Comparison of ENCODE assay signal across 8 mouse cellular contexts in genomic region chr6:142701652-142702637, GRCm38 (mm10). TPM values are rescaled to one million over a fixed set of nuclear protein-coding genes. Genes with fewer than 3 reads are reported as not detected.
A peak's percentile ranks its signal among the peaks of the same experiment; 100 is the strongest.
DNase-seq lines count a peak whose midpoint lies in the region; ATAC-seq and TF ChIP-seq lines count a peak whose summit lies in the region.

Gene Abcc9, minus strand, starts transcription at chr6:142702315.

- peak within 1 kb of the TSS; percentile 48 for H3K9ac ChIP-seq in intestine, postnatal 0 days (ENCODE audit: low read depth, low read length)

- no peak for DNase-seq in adrenal gland, postnatal 25 days
- DNase-seq in embryonic facial prominence, embryonic 10.5 days (ENCODE audit: low spot score): peak; percentile 66
- DNase-seq in heart, adult 8-10 months (ENCODE audit: low spot score): no peak
- DNase-seq in mesoderm, embryonic 11.5 days (ENCODE audit: low read depth, low spot score): peak; percentile 45
- DNase-seq in spleen, postnatal 14 days (ENCODE audit: low spot score in 2 of 2): no peak
- DNase-seq in urinary bladder, postnatal 14 days (ENCODE audit: low spot score): no peak
- DNase-seq in right cerebral cortex, adult 2 months (ENCODE audit: low spot score in 2 of 2): no peak

- 7% methylated on average over 36 of the region's 36 CpGs for WGBS in embryonic facial prominence, embryonic 10.5 days
- WGBS in intestine, postnatal 0 days: 8% methylated on average over 36 of the region's 36 CpGs

- no peak for ATAC-seq in intestine, postnatal 0 days

- peak within 1 kb of the TSS; percentile 60 for H3K4me2 ChIP-seq in intestine, postnatal 0 days (replicated peaks; ENCODE audit: low read depth)

- H3K27ac ChIP-seq in embryonic facial prominence, embryonic 10.5 days (replicated peaks): peak within 1 kb of the TSS; percentile 67
- H3K27ac ChIP-seq in intestine, postnatal 0 days (ENCODE audit: low read depth, low read length): peak within 1 kb of the TSS; percentile 11; the same call in 1 of the 2 replicates

- H3K4me1 ChIP-seq in embryonic facial prominence, embryonic 10.5 days: peaks cover 9% of the 10 kb centered on the region; the same call in 1 of the 2 replicates
- no peaks in the 10 kb centered on the region for H3K4me1 ChIP-seq in intestine, postnatal 0 days (replicated peaks; ENCODE audit: control insufficient read depth, insufficient read depth, low read length)

- peak within 1 kb of the TSS; percentile 63 for H3K4me3 ChIP-seq in embryonic facial prominence, embryonic 10.5 days
- H3K4me3 ChIP-seq in intestine, postnatal 0 days (ENCODE audit: low read depth, low read length): peak within 1 kb of the TSS; percentile 32

- H3K9me3 ChIP-seq in embryonic facial prominence, embryonic 10.5 days: no peaks in the 10 kb centered on the region
- H3K9me3 ChIP-seq in intestine, postnatal 0 days (ENCODE audit: control insufficient read depth): no peaks in the 10 kb centered on the region

- H3K36me3 ChIP-seq in embryonic facial prominence, embryonic 10.5 days (replicated peaks): no peaks in the 10 kb centered on the region
- H3K36me3 ChIP-seq in intestine, postnatal 0 days (ENCODE audit: control insufficient read depth, insufficient read depth): no peaks in the 10 kb centered on the region

- peak; percentile 49 for TF ChIP-seq CTCF in intestine, postnatal 0 days (IDR thresholded peaks at IDR 0.05; ENCODE audit: low read depth)

- peaks cover 26% of the 10 kb centered on the region for H3K27me3 ChIP-seq in embryonic facial prominence, embryonic 10.5 days (replicated peaks; ENCODE audit: low read depth, poor library complexity, severe bottlenecking)
- peaks cover 7% of the 10 kb centered on the region; the same call in 1 of the 2 replicates for H3K27me3 ChIP-seq in intestine, postnatal 0 days (replicated peaks; ENCODE audit: control insufficient read depth, insufficient read depth, low read length)

RNA-seq across cellular contexts. Expression of gene Abcc9, which starts in this region (rescaled TPM):
- 19.4 and 19.9 TPM in 2 replicates for total RNA-seq in adrenal gland, postnatal 25 days (2021)
- polyA plus RNA-seq in embryonic facial prominence, embryonic 10.5 days (2016; fragmentation: Nextera tagmentation; extraction: Ambion mirVana): 1.4 and 1.5 TPM in 2 replicates
- total RNA-seq in heart, adult 8-10 months (2022): 100 to 1,000 TPM; 229 to 268 (median 246) TPM
- polyA plus RNA-seq in intestine, postnatal 0 days (2015; fragmentation: Nextera tagmentation; extraction: Ambion mirVana): 5.0 and 5.1 TPM in 2 replicates

Comparison
In these comparisons a context has a peak if more than half of its experiments do, and no peak if none do; other contexts are left out.
1. RNA of gene Abcc9 (total RNA-seq): 229 to 268 TPM in heart, adult 8-10 months; 19.4 to 19.9 TPM in adrenal gland, postnatal 25 days; every median in the first group is over 10 times any median in the second.
2. DNase-seq: peak in embryonic facial prominence, embryonic 10.5 days (single experiment) and mesoderm, embryonic 11.5 days (single experiment); none in adrenal gland, postnatal 25 days (single experiment), heart, adult 8-10 months (single experiment), spleen, postnatal 14 days (0 of 2), urinary bladder, postnatal 14 days (single experiment) and right cerebral cortex, adult 2 months (0 of 2).